Mouse (Mus musculus): Measurements from ENCODE around the gene Tmod4. TPM values are rescaled to one million over a fixed set of nuclear protein-coding genes. Genes with fewer than 3 reads are reported as not detected.

The Tmod4 gene
- polyA plus RNA-seq, 1 experiment from 2014 or later = 0.82 TPM

DNA sequence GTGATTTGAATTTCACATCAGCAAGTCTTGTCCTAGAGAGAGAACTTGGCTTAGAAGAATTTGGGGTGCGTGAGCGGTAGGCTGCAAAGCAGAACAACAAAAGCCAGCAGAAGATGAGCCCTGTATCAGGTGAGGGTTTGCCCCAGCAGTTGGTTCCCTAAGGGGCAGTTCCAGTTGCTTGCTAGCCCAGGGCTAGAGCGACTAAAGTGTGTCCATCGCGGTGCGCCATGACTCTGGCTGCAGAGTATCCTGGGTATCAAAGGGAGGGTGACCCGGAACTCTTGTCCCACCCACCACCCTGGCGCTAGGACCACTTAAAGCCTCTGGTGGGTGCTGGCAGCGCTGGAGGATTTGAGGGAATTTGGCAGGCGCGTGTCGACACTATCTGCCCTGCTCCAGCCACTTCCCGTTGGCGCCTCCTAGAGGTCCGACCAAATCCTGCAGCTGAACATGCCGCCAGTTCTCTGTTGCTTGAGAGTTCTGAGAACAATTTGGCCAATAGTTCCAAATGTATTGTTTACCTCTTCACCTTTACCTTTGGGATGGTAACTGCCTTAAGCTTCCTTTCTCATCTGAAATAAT is 49.8 kb downstream of the Tmod4 start:
- Histone ChIP-seq H3K4me3 (peak overlapping the region; percentile 50), H3K4me2 (peak overlapping the region; percentile 76), H3K9me3 (no peaks in the 10 kb centered on the region), H3K36me3 (peaks cover 34% of the 10 kb centered on the region), H3K9ac (peak overlapping the region; percentile 73), H3K4me1 (peaks cover 19% of the 10 kb centered on the region), H3K27me3 (replicated peaks) (peaks cover 66% of the 10 kb centered on the region), H3K27ac (replicated peaks) (no peak overlapping the region)
- ATAC-seq (ENCODE audit: extremely low read depth, insufficient number of reproducible peaks, low FRiP score, low TSS enrichment) = no peak
- WGBS = 3% methylated on average over 16 of the region's 16 CpGs

DNA sequence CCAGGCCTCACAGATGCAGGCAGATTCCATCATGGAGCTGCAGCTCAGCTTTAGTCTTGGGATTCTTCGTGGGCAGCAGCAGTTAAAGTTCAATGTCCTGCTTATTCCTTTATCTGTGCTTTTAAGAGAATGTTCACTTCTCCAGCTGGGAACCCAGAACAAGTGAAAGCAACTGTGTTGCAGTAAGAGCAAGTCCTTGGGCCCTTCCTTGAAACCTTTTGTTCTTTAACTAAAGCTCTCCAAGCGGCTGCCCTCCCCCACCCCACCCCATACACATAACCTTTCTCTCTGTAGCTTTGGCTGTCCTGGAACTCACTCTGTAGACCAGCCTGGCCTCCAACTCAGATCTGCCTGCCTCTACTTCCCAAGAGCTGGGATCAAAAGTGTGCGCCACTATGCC is 52.2 kb downstream of the Tmod4 start:
- Histone ChIP-seq H3K36me3 (peaks cover 12% of the 10 kb centered on the region), H3K4me1 (peaks cover 19% of the 10 kb centered on the region), H3K9me3 (no peaks in the 10 kb centered on the region), H3K27ac (replicated peaks) (no peak overlapping the region), H3K27me3 (replicated peaks) (peaks cover 42% of the 10 kb centered on the region), H3K9ac (no peak overlapping the region), H3K4me3 (no peak overlapping the region), H3K4me2 (no peak overlapping the region)
- 60% methylated on average over 3 of the region's 3 CpGs for WGBS
- ATAC-seq (ENCODE audit: extremely low read depth, insufficient number of reproducible peaks, low FRiP score, low TSS enrichment) = no peak

DNA sequence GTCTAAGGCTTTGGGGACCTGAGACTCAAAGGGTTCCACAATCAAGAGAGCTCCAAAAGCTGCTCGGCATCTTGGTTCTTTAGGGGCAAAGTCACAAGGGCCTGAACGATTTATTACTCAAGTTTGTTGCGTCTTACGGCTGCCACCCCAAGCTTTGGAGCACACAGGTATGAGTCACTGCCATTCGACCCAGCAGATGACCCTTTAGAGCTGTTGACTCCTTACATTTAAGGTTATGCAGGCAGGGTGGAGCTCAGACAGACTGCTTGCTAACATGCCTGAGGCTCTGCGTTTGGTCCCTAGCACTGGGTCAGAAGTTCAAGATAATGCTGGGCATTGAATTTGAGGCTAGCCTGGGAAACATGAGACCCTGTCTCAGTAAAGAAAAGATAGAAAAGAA is 53.3 kb downstream of the Tmod4 start:
- peaks cover 31% of the 10 kb centered on the region for H3K27me3 ChIP-seq (replicated peaks)
- no peak overlapping the region for H3K4me3 ChIP-seq
- H3K27ac ChIP-seq (replicated peaks) = no peak overlapping the region
- 64% methylated on average over 6 of the region's 6 CpGs for WGBS
- no peaks in the 10 kb centered on the region for H3K9me3 ChIP-seq
- H3K9ac ChIP-seq = no peak overlapping the region
- no peak for ATAC-seq (ENCODE audit: extremely low read depth, insufficient number of reproducible peaks, low FRiP score, low TSS enrichment)
- no peak overlapping the region for H3K4me2 ChIP-seq
- peaks cover 15% of the 10 kb centered on the region for H3K4me1 ChIP-seq
- peaks cover 4% of the 10 kb centered on the region for H3K36me3 ChIP-seq

Small RNA genes within 50 kb of the gene (microRNA-seq; reads per million reads assigned to microRNA genes)
- gene Mir8099-1 = not detected

Other genes starting within 250 kb of the Tmod4 start
- 242 and 287 TPM in 2 replicates for gene Psmb4, start 237.5 kb upstream of the Tmod4 start, polyA plus RNA-seq (2015; fragmentation: Nextera tagmentation; extraction: Ambion mirVana)
- gene Selenbp1, start 191.4 kb upstream of the Tmod4 start, polyA plus RNA-seq (2015; fragmentation: Nextera tagmentation; extraction: Ambion mirVana) = 50.9 and 63.2 TPM in 2 replicates
- 5.4 and 6.3 TPM in 2 replicates for gene Rfx5, start 170.4 kb upstream of the Tmod4 start, polyA plus RNA-seq (2015; fragmentation: Nextera tagmentation; extraction: Ambion mirVana)
- 14.0 and 17.6 TPM in 2 replicates for gene Pi4kb, start 149.7 kb upstream of the Tmod4 start, polyA plus RNA-seq (2015; fragmentation: Nextera tagmentation; extraction: Ambion mirVana)
- gene Zfp687, start 109.0 kb upstream of the Tmod4 start, polyA plus RNA-seq (2015; fragmentation: Nextera tagmentation; extraction: Ambion mirVana) = 14.3 and 17.4 TPM in 2 replicates
- gene Psmd4, start 81.9 kb upstream of the Tmod4 start, polyA plus RNA-seq (2015; fragmentation: Nextera tagmentation; extraction: Ambion mirVana) = 198 and 214 TPM in 2 replicates
- 16.4 and 17.5 TPM in 2 replicates for gene Pip5k1a, start 17.5 kb upstream of the Tmod4 start, polyA plus RNA-seq (2015; fragmentation: Nextera tagmentation; extraction: Ambion mirVana)
- gene Vps72, start 13.5 kb upstream of the Tmod4 start, polyA plus RNA-seq (2015; fragmentation: Nextera tagmentation; extraction: Ambion mirVana) = 98.9 and 100.0 TPM in 2 replicates
- gene Scnm1, start 9.5 kb downstream of the Tmod4 start, polyA plus RNA-seq (2015; fragmentation: Nextera tagmentation; extraction: Ambion mirVana) = 51.7 and 54.2 TPM in 2 replicates
- 8.8 and 9.8 TPM in 2 replicates for gene Lysmd1, start 9.6 kb downstream of the Tmod4 start, polyA plus RNA-seq (2015; fragmentation: Nextera tagmentation; extraction: Ambion mirVana)
- gene Tnfaip8l2, start 17.9 kb downstream of the Tmod4 start, polyA plus RNA-seq (2015; fragmentation: Nextera tagmentation; extraction: Ambion mirVana) = 2.1 and 2.8 TPM in 2 replicates
- 2.9 and 3.0 TPM in 2 replicates for gene Sema6c, start 36.0 kb downstream of the Tmod4 start, polyA plus RNA-seq (2015; fragmentation: Nextera tagmentation; extraction: Ambion mirVana)
- gene Gabpb2, start 93.4 kb downstream of the Tmod4 start, polyA plus RNA-seq (2015; fragmentation: Nextera tagmentation; extraction: Ambion mirVana) = 5.1 and 5.4 TPM in 2 replicates
- gene Cdc42se1, start 104.3 kb downstream of the Tmod4 start, polyA plus RNA-seq (2015; fragmentation: Nextera tagmentation; extraction: Ambion mirVana) = 51.6 and 52.3 TPM in 2 replicates
- gene Mllt11, start 107.7 kb downstream of the Tmod4 start, polyA plus RNA-seq (2015; fragmentation: Nextera tagmentation; extraction: Ambion mirVana) = 11.0 and 11.5 TPM in 2 replicates
- 0.24 and 0.37 TPM in 2 replicates for gene Gm128, start 117.1 kb downstream of the Tmod4 start, polyA plus RNA-seq (2015; fragmentation: Nextera tagmentation; extraction: Ambion mirVana)
- gene Bnipl, start 126.7 kb downstream of the Tmod4 start, polyA plus RNA-seq (2015; fragmentation: Nextera tagmentation; extraction: Ambion mirVana) = 0.23 and 0.24 TPM in 2 replicates
- gene Mindy1, start 156.9 kb downstream of the Tmod4 start, polyA plus RNA-seq (2015; fragmentation: Nextera tagmentation; extraction: Ambion mirVana) = 24.3 TPM in 2 replicates
- 24.5 and 26.0 TPM in 2 replicates for gene Prune1, start 157.6 kb downstream of the Tmod4 start, polyA plus RNA-seq (2015; fragmentation: Nextera tagmentation; extraction: Ambion mirVana)
- 0.90 and 1.1 TPM in 2 replicates for gene Anxa9, start 182.7 kb downstream of the Tmod4 start, polyA plus RNA-seq (2015; fragmentation: Nextera tagmentation; extraction: Ambion mirVana)
- 128 and 140 TPM in 2 replicates for gene Cers2, start 190.3 kb downstream of the Tmod4 start, polyA plus RNA-seq (2015; fragmentation: Nextera tagmentation; extraction: Ambion mirVana)
- 20.1 and 21.2 TPM in 2 replicates for gene Setdb1, start 232.7 kb downstream of the Tmod4 start, polyA plus RNA-seq (2015; fragmentation: Nextera tagmentation; extraction: Ambion mirVana)

All from heart, embryonic 13.5 days (tissue).